Mouse (Mus musculus): ENCODE data around the gene Uba1.

Gene Uba1

GRCm38 (mm10) chrX:20658026-20658652, at the start of gene Uba1:
Gene Uba1, plus strand, starts transcription at chrX:20658326.
- in situ Hi-C loops (cut with MseI, MboI), result no loop called here

- in situ Hi-C loops (cut with MseI, MboI), result no loop called here
These were observed 49.6 kb upstream of the Uba1 start for GRCm38 (mm10) chrX:20608500-20608899.

- in situ Hi-C loops (cut with MseI, MboI), result no loop called here
These were observed 41.3 kb upstream of the Uba1 start for GRCm38 (mm10) chrX:20616861-20617175.

GRCm38 (mm10) chrX:20617176-20617902, 40.8 kb upstream of the Uba1 start, which contains the start of the genes Rbm10 and Ndufb11:
Gene Rbm10, plus strand, starts transcription at chrX:20617503.
Gene Ndufb11, minus strand, starts transcription at chrX:20617619.
- in situ Hi-C loops (cut with MseI, MboI), result no loop called here

GRCm38 (mm10) chrX:20617903-20618399, 40.2 kb upstream of the Uba1 start:
- in situ Hi-C loops (cut with MseI, MboI), result no loop called here

- in situ Hi-C loops (cut with MseI, MboI), result no loop called here
These were observed 20.0 kb upstream of the Uba1 start for GRCm38 (mm10) chrX:20638141-20638540.

GRCm38 (mm10) chrX:20644780-20645179, 13.3 kb upstream of the Uba1 start:
- in situ Hi-C loops (cut with MseI, MboI), result no loop called here

DNA sequence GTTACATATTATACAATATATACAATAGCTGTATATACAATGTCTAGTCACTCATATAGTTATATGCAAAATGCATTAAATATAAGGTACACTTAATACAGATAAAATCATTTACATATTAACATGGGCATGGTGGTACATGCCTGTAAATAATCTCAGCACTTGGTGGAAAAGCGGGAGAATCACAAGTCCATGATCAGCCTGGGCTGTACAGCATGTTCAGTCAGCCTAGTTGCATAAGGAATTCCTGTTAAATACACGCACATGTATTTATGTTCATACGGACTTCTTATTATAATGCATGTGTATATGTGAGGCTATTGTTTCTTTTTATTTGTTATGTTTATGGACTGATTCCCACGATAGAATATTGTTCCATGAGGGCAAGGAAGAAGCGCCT, 533 bp upstream of the Uba1 start:
- in situ Hi-C loops (cut with MseI, MboI), result no loop called here

- in situ Hi-C loops (cut with MseI, MboI), result no loop called here
These were observed 823 bp downstream of the Uba1 start for GRCm38 (mm10) chrX:20658891-20659406.

- in situ Hi-C loops (cut with MseI, MboI), result no loop called here
These were observed 4.2 kb downstream of the Uba1 start for GRCm38 (mm10) chrX:20662317-20662715.

DNA sequence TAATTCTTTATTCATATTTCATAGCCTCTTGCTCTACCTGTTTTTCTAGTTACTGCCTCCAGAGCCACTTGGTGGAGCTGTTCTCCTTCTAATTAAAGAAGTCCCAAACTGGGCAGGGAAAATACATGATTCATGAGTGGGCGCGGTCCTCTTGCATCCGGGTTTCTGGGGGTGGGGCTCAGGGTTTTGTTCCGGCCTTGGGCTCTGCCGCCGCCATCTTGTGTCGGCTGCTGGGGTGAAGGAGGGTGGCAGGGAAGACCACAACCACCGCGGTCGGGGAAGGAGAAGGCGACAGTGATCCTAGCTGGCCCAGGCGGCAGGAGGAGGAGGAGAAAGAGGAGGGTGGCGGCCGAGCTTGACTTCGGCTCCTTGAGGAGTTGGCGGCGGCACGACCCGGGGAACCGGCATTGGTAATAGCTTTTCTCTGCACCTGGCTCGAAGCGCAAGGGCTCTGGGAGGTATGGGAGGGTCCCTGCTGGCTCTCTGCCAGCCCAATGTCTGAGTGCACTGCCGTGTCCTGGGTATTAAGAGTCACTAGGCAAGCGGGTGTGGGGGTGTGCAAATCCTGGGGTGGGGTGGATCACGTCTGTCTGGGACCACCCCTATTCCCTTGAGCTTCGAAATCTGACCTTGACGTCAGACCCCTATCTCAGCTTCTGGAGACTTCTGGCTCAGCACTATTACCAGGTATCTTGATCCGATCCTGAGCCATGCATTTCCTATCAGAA, 4.8 kb downstream of the Uba1 start:
- in situ Hi-C loops (cut with MseI, MboI), result no loop called here

DNA sequence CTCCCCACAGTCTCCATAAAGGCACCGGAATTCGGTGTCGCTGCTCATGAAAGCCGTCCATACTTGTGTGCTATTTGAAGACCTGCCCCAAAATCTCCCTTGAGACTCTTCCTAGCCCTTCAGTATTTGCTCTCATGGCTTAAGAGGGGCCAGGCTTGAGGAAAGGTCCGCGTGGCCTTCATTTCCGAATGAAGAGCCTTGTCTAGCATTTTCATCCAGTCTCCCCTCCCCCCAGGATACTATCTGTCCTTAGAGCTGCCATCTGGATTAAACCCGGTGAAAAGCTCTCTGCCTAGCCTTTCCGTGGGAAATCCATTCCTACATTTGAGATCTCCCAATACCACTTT, 5.3 kb downstream of the Uba1 start:
- in situ Hi-C loops (cut with MseI, MboI), result no loop called here

DNA sequence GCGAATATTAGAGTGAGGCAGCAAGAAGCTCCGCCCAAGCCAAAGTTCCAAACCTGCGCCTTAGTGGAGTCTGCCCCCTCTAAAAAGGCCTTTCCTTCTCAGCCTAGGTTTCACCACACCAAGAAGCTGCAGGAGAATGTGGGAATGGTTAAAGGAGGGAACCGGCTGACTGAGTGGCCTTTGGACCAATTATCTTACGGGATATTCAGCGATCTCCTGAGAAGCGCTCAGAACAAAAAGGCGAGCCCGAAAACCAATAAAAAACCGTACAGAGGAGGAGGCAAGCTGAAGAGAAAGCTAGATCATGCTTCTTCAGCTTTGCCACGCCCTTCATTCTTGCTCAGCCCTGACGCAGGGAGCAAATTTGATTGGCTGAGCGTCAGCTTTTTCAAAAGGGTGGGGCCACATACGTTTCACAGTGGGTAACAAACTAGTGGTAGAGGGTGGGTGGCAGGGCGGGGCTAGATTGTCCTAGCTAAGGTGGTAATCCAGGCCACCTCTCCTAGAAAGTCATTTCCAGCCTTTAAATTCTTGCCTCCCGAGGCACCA, 29.5 kb downstream of the Uba1 start, which contains the start of gene Cdk16:
Gene Cdk16, plus strand, starts transcription at position 436 of the 549 bp plus-strand sequence.
- in situ Hi-C loops (cut with MseI, MboI), result no loop called here

- in situ Hi-C loops (cut with MseI, MboI), result no loop called here
These were observed 30.0 kb downstream of the Uba1 start for GRCm38 (mm10) chrX:20688068-20688547.

DNA sequence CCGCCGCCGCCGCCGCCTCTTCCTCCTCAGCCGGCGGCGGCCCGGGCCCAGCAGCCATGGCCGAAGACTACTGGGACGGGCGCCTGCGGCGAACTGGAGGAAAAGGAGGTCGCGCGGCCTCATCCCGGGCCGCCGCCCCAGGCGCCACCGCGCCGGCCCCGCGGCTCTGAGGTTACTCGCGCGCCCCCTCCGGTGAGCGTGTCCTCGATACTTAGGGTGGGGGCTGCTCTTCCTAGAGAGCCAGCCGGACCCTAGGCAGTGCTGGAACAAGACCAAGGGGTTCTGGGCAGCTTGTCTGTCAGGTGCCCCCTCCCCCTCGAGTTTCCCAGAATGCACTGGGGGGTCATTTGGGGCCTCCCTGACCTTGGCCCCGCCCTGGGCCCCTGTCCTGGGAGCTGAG, 30.5 kb downstream of the Uba1 start:
- in situ Hi-C loops (cut with MseI, MboI), result no loop called here

- in situ Hi-C loops (cut with MseI, MboI), result no loop called here
These were observed 33.4 kb downstream of the Uba1 start for GRCm38 (mm10) chrX:20691566-20691965.

DNA sequence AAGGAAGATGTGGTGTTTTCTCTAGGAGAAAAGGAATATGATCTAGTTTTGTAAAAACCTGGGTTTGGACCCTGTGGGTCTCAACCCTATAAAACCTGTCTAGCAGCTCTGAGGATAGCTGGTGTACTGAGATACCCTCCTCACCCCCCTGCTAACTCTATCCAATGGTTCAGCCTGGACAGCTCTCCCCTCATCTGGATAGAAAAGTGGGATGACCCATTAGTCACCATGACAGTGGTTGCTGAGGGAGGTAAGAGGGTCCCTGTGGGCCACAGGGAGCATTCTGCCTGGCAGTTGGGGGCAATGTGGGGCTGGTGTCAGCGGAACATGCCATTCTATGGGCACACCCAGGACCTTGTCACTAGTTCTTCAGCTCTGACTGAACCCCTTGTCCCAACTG, 34.5 kb downstream of the Uba1 start:
- in situ Hi-C loops (cut with MseI, MboI), result no loop called here

GRCm38 (mm10) chrX:20695842-20696241, 37.7 kb downstream of the Uba1 start:
- in situ Hi-C loops (cut with MseI, MboI), result no loop called here

GRCm38 (mm10) chrX:20703741-20704290, 45.7 kb downstream of the Uba1 start, which contains the start of gene Usp11:
Gene Usp11, plus strand, starts transcription at chrX:20703906.
- in situ Hi-C loops (cut with MseI, MboI), result no loop called here

- in situ Hi-C loops (cut with MseI, MboI), result no loop called here
These were observed 46.4 kb downstream of the Uba1 start for GRCm38 (mm10) chrX:20704295-20705082.

- in situ Hi-C loops (cut with MseI, MboI), result no loop called here
These were observed 46.9 kb downstream of the Uba1 start for GRCm38 (mm10) chrX:20705083-20705402.

Measured in mouse trophoblast stem cell (cell line).